Mouse (Mus musculus) limb, embryonic 14.5 days (tissue): ENCODE results near the gene Aloxe3. TPM values are rescaled to one million over a fixed set of nuclear protein-coding genes. Genes with fewer than 3 reads are reported as not detected.

Experiments used
- ATAC-seq: fragments of 200-750 bp; cut with Nextera tagmentation; 2 replicates; pipeline ENCODE4 v1.8.0; 2017; ENCODE audit warnings: low read depth, moderate number of reproducible peaks, moderate TSS enrichment; ENCODE audit not compliant: low FRiP score
- DNase-seq: peaks from one replicate; pipeline ENCODE4 v3.0.0-alpha.2; 2015; ENCODE audit warnings: low spot score
- H3K27ac ChIP-seq: fragments of 300-500 bp; sonication (generic); replicated peaks from 2 replicates; pipeline ENCODE4 v1.5.1; 2014; ENCODE audit warnings: low read depth, mild to moderate bottlenecking, low read length, moderate library complexity, mixed read lengths
- H3K27me3 ChIP-seq: fragments of 300-500 bp; sonication (generic); 2 replicates; pipeline ENCODE4 v1.6.1; 2014; ENCODE audit warnings: low read length, mixed read lengths; ENCODE audit not compliant: control insufficient read depth, insufficient read depth
- H3K36me3 ChIP-seq: fragments of 300-500 bp; sonication (generic); 2 replicates; pipeline ENCODE4 v1.6.1; 2014; ENCODE audit warnings: mild to moderate bottlenecking, low read length, moderate library complexity, mixed read lengths; ENCODE audit not compliant: control insufficient read depth, insufficient read depth
- H3K4me1 ChIP-seq: fragments of 300-500 bp; sonication (generic); 2 replicates; pipeline ENCODE4 v1.6.1; 2014; ENCODE audit warnings: antibody characterized with exemption, low read length, mixed read lengths; ENCODE audit not compliant: control insufficient read depth, insufficient read depth
- H3K4me2 ChIP-seq: fragments of 300-500 bp; sonication (generic); replicated peaks from 2 replicates; pipeline ENCODE4 v1.6.1; 2014; ENCODE audit warnings: low read depth, mild to moderate bottlenecking, low read length, moderate library complexity; ENCODE audit not compliant: severe bottlenecking
- H3K4me3 ChIP-seq: fragments of 300-500 bp; sonication (generic); replicated peaks from 2 replicates; pipeline ENCODE4 v1.5.1; 2014; ENCODE audit warnings: low read length
- H3K9ac ChIP-seq: fragments of 300-500 bp; sonication (generic); 2 replicates; pipeline ENCODE4 v1.6.1; 2014; ENCODE audit warnings: mild to moderate bottlenecking, low read depth, low read length, moderate library complexity; ENCODE audit not compliant: severe bottlenecking
- H3K9me3 ChIP-seq: fragments of 300-500 bp; sonication (generic); 2 replicates; pipeline ENCODE4 v1.6.1; 2016; ENCODE audit warnings: low read length; ENCODE audit not compliant: control insufficient read depth
- POLR2A ChIP-seq: fragments of 200-500 bp; IDR thresholded peaks from 2 replicates; pipeline ENCODE4 v1.8.0; 2012; ENCODE audit warnings: inconsistent platforms, mild to moderate bottlenecking, moderate library complexity, borderline replicate concordance; ENCODE audit not compliant: insufficient read depth, insufficient read length; ENCODE audit errors: extremely low read depth
- WGBS: fragments of 180-500 bp; shearing (Covaris S2); extraction: QIAGEN DNeasy Blood & Tissue Kit; methylation state at CpG from one replicate; pipeline ENCODE4 v1.1.7; 2014; 5-methylcytosine and 5-hydroxymethylcytosine counted together
- polyA plus RNA-seq, 2 experiments: library from polyadenylated mRNA; depleted of rRNA in 1 of 2; stranded (reverse) in 1 of 2; unstranded in 1 of 2; fragments of >200 nt; fragmentation: Nextera tagmentation in 1 of 2; extraction: Ambion mirVana in 1 of 2; gene quantifications; 2 replicates each; pipeline versions ENCODE4 v1.2.1 to v1.2.3; 2012 to 2014

The Aloxe3 gene
- polyA plus RNA-seq (2012; rRNA removed) (1.6 TPM in 2 replicates), polyA plus RNA-seq (2014; fragmentation: Nextera tagmentation; extraction: Ambion mirVana) (1.6 and 2.2 TPM in 2 replicates)

DNA sequence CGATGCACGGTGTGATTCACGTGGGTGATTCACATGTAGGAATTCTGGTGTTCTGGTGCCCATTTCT is at the start of gene Aloxe3:
TSS of gene Aloxe3 (plus strand) at position 45 of the 67 bp plus-strand sequence.
- no peak for TF ChIP-seq POLR2A
- H3K9me3 ChIP-seq = no peaks in the 10 kb centered on the region
- peak within 1 kb of the TSS; percentile 57 for H3K9ac ChIP-seq
- H3K4me1 ChIP-seq = peaks cover 11% of the 10 kb centered on the region
- H3K36me3 ChIP-seq = no peaks in the 10 kb centered on the region
- ATAC-seq (no peak), DNase-seq (no peak)
- peak within 1 kb of the TSS; percentile 57 for H3K4me3 ChIP-seq
- no peaks in the 10 kb centered on the region for H3K27me3 ChIP-seq
- H3K27ac ChIP-seq = peak within 1 kb of the TSS; percentile 63; the same call in 1 of the 2 replicates
- peak within 1 kb of the TSS; percentile 80 for H3K4me2 ChIP-seq
- 2% methylated on average over 3 of the region's 3 CpGs for WGBS

DNA sequence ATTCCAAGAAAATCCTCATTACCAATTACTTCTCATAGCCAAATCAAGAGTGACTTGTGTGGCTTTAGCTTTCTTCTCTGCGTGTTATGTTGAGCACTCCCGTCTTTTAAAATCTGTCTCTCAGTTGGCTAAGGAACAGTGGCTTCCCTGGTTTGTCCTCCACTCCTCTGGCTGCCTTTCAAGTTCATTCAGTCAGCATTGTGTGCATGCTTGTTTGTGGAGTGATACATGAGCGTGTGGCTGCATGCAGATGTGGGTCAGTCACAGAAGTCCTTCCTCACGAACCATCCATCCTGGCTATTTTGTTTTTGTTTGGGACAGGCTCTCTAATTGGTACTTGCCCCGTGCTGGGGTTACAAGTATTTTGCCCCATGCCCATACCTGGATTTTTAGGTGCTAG is 49.1 kb upstream of the Aloxe3 start:
- TF ChIP-seq POLR2A = no peak
- ATAC-seq (no peak), DNase-seq (no peak)
- H3K36me3 ChIP-seq = no peaks in the 10 kb centered on the region
- H3K9me3 ChIP-seq = no peaks in the 10 kb centered on the region
- peaks cover 13% of the 10 kb centered on the region for H3K4me1 ChIP-seq
- no peak overlapping the region for H3K4me3 ChIP-seq
- H3K27me3 ChIP-seq = no peaks in the 10 kb centered on the region
- WGBS = 71% methylated on average over 5 of the region's 5 CpGs
- no peak overlapping the region for H3K9ac ChIP-seq
- no peak overlapping the region for H3K4me2 ChIP-seq
- H3K27ac ChIP-seq = no peak overlapping the region

DNA sequence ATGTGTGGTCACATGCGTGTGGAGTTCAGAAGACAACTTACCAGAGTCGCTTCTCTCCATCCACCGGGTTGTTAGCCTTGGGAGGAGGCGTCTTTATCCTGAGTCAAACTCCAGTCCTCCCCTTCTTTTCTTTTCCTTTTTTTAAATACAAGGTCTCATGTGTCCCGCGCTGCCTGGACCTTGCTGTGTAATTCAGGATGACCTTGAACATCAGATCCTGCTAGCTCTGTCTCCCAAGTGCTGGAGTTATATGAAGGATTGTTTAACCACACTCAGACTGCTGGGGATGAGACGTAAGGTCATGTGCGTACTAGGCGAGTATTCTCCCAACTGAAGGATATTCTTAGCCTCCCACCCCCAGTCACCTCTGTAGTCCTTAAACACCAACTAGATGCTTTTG is 48.4 kb upstream of the Aloxe3 start:
- DNase-seq (no peak), ATAC-seq (no peak)
- TF ChIP-seq POLR2A = no peak
- Histone ChIP-seq H3K4me1 (peaks cover 13% of the 10 kb centered on the region), H3K27me3 (no peaks in the 10 kb centered on the region), H3K4me3 (no peak overlapping the region), H3K9me3 (no peaks in the 10 kb centered on the region), H3K36me3 (no peaks in the 10 kb centered on the region), H3K27ac (no peak overlapping the region), H3K9ac (no peak overlapping the region), H3K4me2 (no peak overlapping the region)
- 89% methylated on average over 9 of the region's 9 CpGs for WGBS

DNA sequence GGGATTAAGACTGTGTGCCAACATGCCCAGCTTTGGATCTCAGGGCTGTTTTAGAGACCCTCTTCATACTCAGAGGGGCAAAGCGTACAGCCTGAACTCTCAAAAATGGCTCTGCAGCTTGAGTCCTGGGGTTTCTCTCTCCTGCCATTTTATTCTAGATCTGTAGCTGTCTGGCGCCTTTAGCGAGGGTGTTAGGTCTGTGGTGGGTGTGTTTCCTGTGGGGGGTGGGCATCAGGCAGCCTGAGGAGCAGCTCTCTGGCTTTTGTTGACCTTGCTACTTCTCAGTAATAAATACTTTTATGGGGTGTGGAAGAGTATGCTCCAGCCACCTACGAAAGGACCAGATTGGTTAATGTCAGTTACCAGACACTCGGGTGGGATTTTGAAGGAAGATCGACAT is 47.7 kb upstream of the Aloxe3 start:
- Histone ChIP-seq H3K36me3 (no peaks in the 10 kb centered on the region), H3K9me3 (no peaks in the 10 kb centered on the region), H3K4me3 (no peak overlapping the region), H3K4me2 (no peak overlapping the region), H3K9ac (no peak overlapping the region), H3K27ac (no peak overlapping the region), H3K4me1 (peaks cover 9% of the 10 kb centered on the region; the same call in 1 of the 2 replicates), H3K27me3 (no peaks in the 10 kb centered on the region)
- ATAC-seq (no peak), DNase-seq (no peak)
- TF ChIP-seq POLR2A = no peak
- WGBS = 63% methylated on average over 6 of the region's 6 CpGs

DNA sequence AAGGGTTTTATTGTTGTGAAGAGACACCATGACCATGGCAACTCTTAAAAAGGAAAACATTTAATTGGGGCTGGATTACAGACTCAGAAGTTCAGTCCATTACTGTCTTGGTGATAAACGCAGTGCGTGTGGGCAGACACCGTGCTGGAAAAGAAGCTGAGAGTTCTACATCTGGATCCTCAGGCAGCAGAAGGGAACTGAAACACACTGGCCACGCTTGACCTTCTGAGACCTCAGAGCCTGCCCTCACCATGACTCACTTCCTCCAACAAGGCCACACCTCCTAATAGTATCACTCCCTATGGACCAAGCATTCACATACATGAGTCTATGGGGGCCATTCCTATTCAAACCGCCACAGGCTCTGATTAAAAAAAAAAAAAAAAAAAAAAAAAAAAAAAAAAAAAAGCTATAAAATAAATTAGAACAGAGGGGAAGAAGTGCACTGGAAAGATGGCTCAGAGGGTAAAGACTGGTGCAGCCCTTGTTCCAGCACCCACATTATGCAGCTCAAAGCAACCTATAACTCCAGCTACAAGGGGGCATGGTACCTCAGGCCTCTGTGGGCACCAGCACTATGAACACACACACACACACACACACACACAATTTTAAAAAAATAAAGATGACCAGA is 46.8 kb upstream of the Aloxe3 start:
- no peak for TF ChIP-seq POLR2A
- no peaks in the 10 kb centered on the region for H3K27me3 ChIP-seq
- no peak overlapping the region for H3K9ac ChIP-seq
- H3K9me3 ChIP-seq = no peaks in the 10 kb centered on the region
- H3K36me3 ChIP-seq = no peaks in the 10 kb centered on the region
- 56% methylated on average over 5 of the region's 5 CpGs for WGBS
- no peak overlapping the region for H3K4me3 ChIP-seq
- DNase-seq (no peak), ATAC-seq (no peak)
- no peak overlapping the region for H3K4me2 ChIP-seq
- peaks cover 4% of the 10 kb centered on the region; the same call in 1 of the 2 replicates for H3K4me1 ChIP-seq
- H3K27ac ChIP-seq = no peak overlapping the region
